Mouse (Mus musculus) midbrain, embryonic 15.5 days (tissue): ENCODE data around the gene Klf4. TPM values are rescaled to one million over a fixed set of nuclear protein-coding genes. Genes with fewer than 3 reads are reported as not detected.

Experiments
- ATAC-seq: fragments of 200-750 bp; cut with Nextera tagmentation; replicated peaks from 2 replicates; pipeline ENCODE4 v1.8.0; 2017; ENCODE audit warnings: moderate TSS enrichment
- H3K27ac ChIP-seq: fragments of 300-500 bp; sonication (generic); 2 replicates; pipeline ENCODE4 v1.5.1; 2015; ENCODE audit warnings: mild to moderate bottlenecking, inconsistent platforms
- H3K27me3 ChIP-seq: fragments of 300-500 bp; sonication (generic); replicated peaks from 2 replicates; pipeline ENCODE4 v1.6.1; 2015; ENCODE audit warnings: inconsistent platforms
- H3K36me3 ChIP-seq: fragments of 300-500 bp; sonication (generic); replicated peaks from 2 replicates; pipeline ENCODE4 v1.6.1; 2015; ENCODE audit warnings: inconsistent platforms
- H3K4me1 ChIP-seq: fragments of 300-500 bp; sonication (generic); 2 replicates; pipeline ENCODE4 v1.6.1; 2015; ENCODE audit warnings: inconsistent platforms
- H3K4me2 ChIP-seq: fragments of 300-500 bp; sonication (generic); 2 replicates; pipeline ENCODE4 v1.6.1; 2015; ENCODE audit warnings: inconsistent platforms, mild to moderate bottlenecking, moderate library complexity
- H3K4me3 ChIP-seq: fragments of 300-500 bp; sonication (generic); 2 replicates; pipeline ENCODE4 v1.5.1; 2015; ENCODE audit warnings: mild to moderate bottlenecking, inconsistent platforms
- H3K9ac ChIP-seq: fragments of 300-500 bp; sonication (generic); 2 replicates; pipeline ENCODE4 v1.6.1; 2015; ENCODE audit warnings: mild to moderate bottlenecking, inconsistent platforms
- H3K9me3 ChIP-seq: fragments of 300-500 bp; sonication (generic); 2 replicates; pipeline ENCODE4 v1.6.1; 2016; ENCODE audit warnings: inconsistent platforms
- WGBS: fragments of 180-500 bp; shearing (Covaris S2); methylation state at CpG from one replicate; pipeline ENCODE4 v1.1.7; 2015; ENCODE audit warnings: mixed read lengths; 5-methylcytosine and 5-hydroxymethylcytosine counted together
- polyA plus RNA-seq: library from polyadenylated mRNA; unstranded; fragments of >200 nt; fragmentation: Nextera tagmentation; extraction: Ambion mirVana; gene quantifications from 2 replicates; pipeline ENCODE4 v1.2.1, GENCODE M21; 2015

Klf4 gene
- polyA plus RNA-seq, 1 experiment from 2014 or later, result 2.6 TPM

- H3K9ac ChIP-seq, result peak overlapping the region; percentile 69
- WGBS, result 1% methylated on average over 23 of the region's 23 CpGs
- H3K27ac ChIP-seq, result no peak overlapping the region
- no peak for ATAC-seq
- H3K4me2 ChIP-seq, result peak overlapping the region; percentile 95
- peak overlapping the region; percentile 59 for H3K4me3 ChIP-seq
- no peaks in the 10 kb centered on the region for H3K9me3 ChIP-seq
- peaks cover 31% of the 10 kb centered on the region for H3K4me1 ChIP-seq
- H3K36me3 ChIP-seq, result no peaks in the 10 kb centered on the region
- peaks cover 25% of the 10 kb centered on the region for H3K27me3 ChIP-seq
Measured at GRCm38 (mm10) chr4:55533803-55534254, 1.6 kb upstream of the Klf4 start.

GRCm38 (mm10) chr4:55533196-55533802, 1.0 kb upstream of the Klf4 start:
- no peaks in the 10 kb centered on the region for H3K36me3 ChIP-seq
- under 1% methylated on average over 21 of the region's 21 CpGs for WGBS
- peak overlapping the region; percentile 95 for H3K4me2 ChIP-seq
- no peaks in the 10 kb centered on the region for H3K9me3 ChIP-seq
- ATAC-seq, result peak; percentile 5
- peaks cover 25% of the 10 kb centered on the region for H3K27me3 ChIP-seq
- peak overlapping the region; percentile 69 for H3K9ac ChIP-seq
- peak overlapping the region; percentile 59 for H3K4me3 ChIP-seq
- H3K4me1 ChIP-seq, result peaks cover 31% of the 10 kb centered on the region
- peak overlapping the region; percentile 82 for H3K27ac ChIP-seq

- Histone ChIP-seq H3K4me1 (peaks cover 31% of the 10 kb centered on the region), H3K4me2 (peak overlapping the region; percentile 95), H3K36me3 (no peaks in the 10 kb centered on the region), H3K9ac (peak overlapping the region; percentile 44), H3K4me3 (peak overlapping the region; percentile 59), H3K27ac (no peak overlapping the region), H3K9me3 (no peaks in the 10 kb centered on the region), H3K27me3 (peaks cover 25% of the 10 kb centered on the region)
- WGBS, result 1% methylated on average over 32 of the region's 42 CpGs
- peak; percentile 48; the same call in 1 of the 2 replicates for ATAC-seq
Measured at GRCm38 (mm10) chr4:55531856-55532406, 335 bp downstream of the Klf4 start.

- Histone ChIP-seq H3K4me1 (peaks cover 31% of the 10 kb centered on the region), H3K36me3 (no peaks in the 10 kb centered on the region), H3K4me2 (peak overlapping the region; percentile 95), H3K9me3 (no peaks in the 10 kb centered on the region), H3K27ac (no peak overlapping the region), H3K9ac (peak overlapping the region; percentile 44), H3K27me3 (peaks cover 18% of the 10 kb centered on the region), H3K4me3 (peak overlapping the region; percentile 59)
- under 1% methylated on average over 56 of the region's 56 CpGs for WGBS
- no peak for ATAC-seq
Measured at GRCm38 (mm10) chr4:55531096-55531855, 990 bp downstream of the Klf4 start.

- no peaks in the 10 kb centered on the region for H3K9me3 ChIP-seq
- WGBS, result under 1% methylated on average over 20 of the region's 20 CpGs
- H3K4me1 ChIP-seq, result peaks cover 31% of the 10 kb centered on the region
- ATAC-seq, result no peak
- peak overlapping the region; percentile 44 for H3K9ac ChIP-seq
- H3K36me3 ChIP-seq, result no peaks in the 10 kb centered on the region
- peak overlapping the region; percentile 59 for H3K4me3 ChIP-seq
- peaks cover 14% of the 10 kb centered on the region for H3K27me3 ChIP-seq
- H3K27ac ChIP-seq, result no peak overlapping the region
- peak overlapping the region; percentile 95 for H3K4me2 ChIP-seq
Measured at GRCm38 (mm10) chr4:55530731-55531095, 1.6 kb downstream of the Klf4 start.

GRCm38 (mm10) chr4:55530236-55530635, 2.0 kb downstream of the Klf4 start:
- Histone ChIP-seq H3K27me3 (peaks cover 12% of the 10 kb centered on the region), H3K4me3 (peak overlapping the region; percentile 59), H3K36me3 (no peaks in the 10 kb centered on the region), H3K4me2 (peak overlapping the region; percentile 95), H3K27ac (no peak overlapping the region), H3K4me1 (peaks cover 31% of the 10 kb centered on the region), H3K9ac (peak overlapping the region; percentile 44), H3K9me3 (no peaks in the 10 kb centered on the region)
- ATAC-seq, result peak; percentile 18; the same call in 1 of the 2 replicates
- 0% methylated on average over 27 of the region's 27 CpGs for WGBS

GRCm38 (mm10) chr4:55528404-55528803, 3.9 kb downstream of the Klf4 start:
- H3K36me3 ChIP-seq, result no peaks in the 10 kb centered on the region
- no peak overlapping the region for H3K9ac ChIP-seq
- H3K4me2 ChIP-seq, result no peak overlapping the region
- H3K9me3 ChIP-seq, result no peaks in the 10 kb centered on the region
- peaks cover 12% of the 10 kb centered on the region for H3K27me3 ChIP-seq
- H3K4me3 ChIP-seq, result no peak overlapping the region
- 77% methylated on average over 4 of the region's 4 CpGs for WGBS
- H3K4me1 ChIP-seq, result peaks cover 22% of the 10 kb centered on the region
- H3K27ac ChIP-seq, result no peak overlapping the region
- ATAC-seq, result no peak

GRCm38 (mm10) chr4:55527931-55528330, 4.3 kb downstream of the Klf4 start:
- H3K9me3 ChIP-seq, result no peaks in the 10 kb centered on the region
- peaks cover 20% of the 10 kb centered on the region for H3K4me1 ChIP-seq
- H3K4me3 ChIP-seq, result no peak overlapping the region
- H3K9ac ChIP-seq, result no peak overlapping the region
- 83% methylated on average over 12 of the region's 12 CpGs for WGBS
- H3K36me3 ChIP-seq, result no peaks in the 10 kb centered on the region
- H3K27me3 ChIP-seq, result peaks cover 12% of the 10 kb centered on the region
- no peak for ATAC-seq
- H3K4me2 ChIP-seq, result no peak overlapping the region
- no peak overlapping the region for H3K27ac ChIP-seq

- no peak overlapping the region for H3K4me3 ChIP-seq
- H3K4me1 ChIP-seq, result peaks cover 17% of the 10 kb centered on the region
- H3K27me3 ChIP-seq, result peaks cover 9% of the 10 kb centered on the region
- no peaks in the 10 kb centered on the region for H3K9me3 ChIP-seq
- 73% methylated on average over 5 of the region's 5 CpGs for WGBS
- no peak overlapping the region for H3K27ac ChIP-seq
- H3K4me2 ChIP-seq, result no peak overlapping the region
- ATAC-seq, result no peak
- H3K9ac ChIP-seq, result no peak overlapping the region
- no peaks in the 10 kb centered on the region for H3K36me3 ChIP-seq
Measured at GRCm38 (mm10) chr4:55526247-55527115, 5.8 kb downstream of the Klf4 start.

- H3K4me3 ChIP-seq, result no peak overlapping the region
- H3K27me3 ChIP-seq, result no peaks in the 10 kb centered on the region
- no peaks in the 10 kb centered on the region for H3K4me1 ChIP-seq
- 75% methylated on average over 4 of the region's 4 CpGs for WGBS
- H3K9ac ChIP-seq, result no peak overlapping the region
- no peak overlapping the region for H3K4me2 ChIP-seq
- H3K27ac ChIP-seq, result no peak overlapping the region
- no peaks in the 10 kb centered on the region for H3K36me3 ChIP-seq
- no peak for ATAC-seq
- H3K9me3 ChIP-seq, result no peaks in the 10 kb centered on the region
Measured at GRCm38 (mm10) chr4:55523921-55524320, 8.3 kb downstream of the Klf4 start.

GRCm38 (mm10) chr4:55517438-55517837, 14.8 kb downstream of the Klf4 start:
- Histone ChIP-seq H3K4me3 (no peak overlapping the region), H3K4me2 (no peak overlapping the region), H3K36me3 (no peaks in the 10 kb centered on the region), H3K27ac (no peak overlapping the region), H3K4me1 (peaks cover 3% of the 10 kb centered on the region; the same call in 1 of the 2 replicates), H3K9me3 (no peaks in the 10 kb centered on the region), H3K9ac (no peak overlapping the region), H3K27me3 (0 out of 2 replicates have a peak, but pooled peaks cover 3% of the 10 kb centered on the region)
- no peak for ATAC-seq
- 87% methylated on average over 7 of the region's 7 CpGs for WGBS

GRCm38 (mm10) chr4:55516048-55516447, 16.2 kb downstream of the Klf4 start:
- Histone ChIP-seq H3K9me3 (no peaks in the 10 kb centered on the region), H3K27ac (no peak overlapping the region), H3K4me2 (no peak overlapping the region), H3K27me3 (0 out of 2 replicates have a peak, but pooled peaks cover 3% of the 10 kb centered on the region), H3K9ac (no peak overlapping the region), H3K4me3 (no peak overlapping the region), H3K4me1 (peaks cover 3% of the 10 kb centered on the region; the same call in 1 of the 2 replicates), H3K36me3 (no peaks in the 10 kb centered on the region)
- ATAC-seq, result no peak
- 85% methylated on average over 8 of the region's 8 CpGs for WGBS
